Mouse (Mus musculus) embryonic facial prominence, embryonic 11.5 days (tissue): ENCODE measurements around the gene March6. TPM values are rescaled to one million over a fixed set of nuclear protein-coding genes. Genes with fewer than 3 reads are reported as not detected.

Experiments used
- ATAC-seq: fragments of 200-750 bp; cut with Nextera tagmentation; replicated peaks from 2 replicates; pipeline ENCODE4 v1.8.0; 2017; ENCODE audit warnings: low read depth; ENCODE audit not compliant: insufficient number of reproducible peaks, low FRiP score, low TSS enrichment
- DNase-seq: peaks from one replicate; pipeline ENCODE4 v3.0.0-alpha.2; 2015; ENCODE audit warnings: low spot score
- H3K27ac ChIP-seq: fragments of 300-500 bp; sonication (generic); replicated peaks from 2 replicates; pipeline ENCODE4 v1.5.1; 2014; ENCODE audit warnings: mild to moderate bottlenecking, low read depth, low read length, control low read depth
- H3K27me3 ChIP-seq: fragments of 300-500 bp; sonication (generic); 2 replicates; pipeline ENCODE4 v1.6.1; 2014; ENCODE audit warnings: mild to moderate bottlenecking, low read length, moderate library complexity, mixed read lengths; ENCODE audit not compliant: control insufficient read depth, insufficient read depth
- H3K36me3 ChIP-seq: fragments of 300-500 bp; sonication (generic); replicated peaks from 2 replicates; pipeline ENCODE4 v1.6.1; 2014; ENCODE audit warnings: low read depth, mild to moderate bottlenecking, low read length, moderate library complexity, mixed read lengths; ENCODE audit not compliant: control insufficient read depth, insufficient read depth
- H3K4me1 ChIP-seq: fragments of 300-500 bp; sonication (generic); 2 replicates; pipeline ENCODE4 v1.6.1; 2014; ENCODE audit warnings: low read length, mixed read lengths; ENCODE audit not compliant: control insufficient read depth, insufficient read depth
- H3K4me2 ChIP-seq: fragments of 300-500 bp; sonication (generic); 2 replicates; pipeline ENCODE4 v1.6.1; 2014; ENCODE audit warnings: low read depth, mild to moderate bottlenecking, control low read depth, low read length, moderate library complexity
- H3K4me3 ChIP-seq: fragments of 300-500 bp; sonication (generic); 2 replicates; pipeline ENCODE4 v1.5.1; 2014; ENCODE audit warnings: low read depth, low read length, control low read depth
- H3K9ac ChIP-seq: fragments of 300-500 bp; sonication (generic); replicated peaks from 2 replicates; pipeline ENCODE4 v1.6.1; 2014; ENCODE audit warnings: mild to moderate bottlenecking, control low read depth, low read length
- H3K9me3 ChIP-seq: fragments of 300-500 bp; sonication (generic); replicated peaks from 2 replicates; pipeline ENCODE4 v1.6.1; 2016; ENCODE audit warnings: mild to moderate bottlenecking, low read length, inconsistent platforms, mixed read lengths; ENCODE audit not compliant: control insufficient read depth
- WGBS: fragments of 180-500 bp; shearing (Covaris S2); extraction: QIAGEN DNeasy Blood & Tissue Kit; methylation state at CpG from one replicate; pipeline ENCODE4 v1.1.7; 2014; 5-methylcytosine and 5-hydroxymethylcytosine counted together
- polyA plus RNA-seq: library from polyadenylated mRNA; unstranded; fragments of >200 nt; fragmentation: Nextera tagmentation; extraction: Ambion mirVana; gene quantifications from 2 replicates; pipeline ENCODE4 v1.2.1, GENCODE M21; 2014

March6 gene
- polyA plus RNA-seq, 1 experiment from 2014 or later = 40.6 TPM

DNA sequence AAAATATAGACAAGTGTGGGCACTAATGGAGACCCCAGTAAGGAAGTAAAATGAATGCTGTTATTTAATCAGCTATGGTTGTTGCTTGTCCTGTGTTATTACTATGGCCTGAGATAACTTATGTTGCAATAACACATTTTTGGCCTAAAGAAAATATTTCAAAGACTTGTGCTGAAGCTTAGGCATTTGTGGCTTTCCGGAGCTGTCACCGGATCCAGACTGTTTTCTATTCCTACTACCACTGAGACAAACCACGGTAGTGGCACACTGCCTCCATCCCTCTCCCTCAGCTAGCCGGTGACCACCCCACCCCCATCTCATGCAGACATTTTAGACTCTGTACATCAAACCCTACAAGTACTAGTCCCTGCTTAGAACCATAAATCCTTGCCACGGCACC, 62.0 kb downstream of the March6 start:
- Histone ChIP-seq H3K9me3 (no peaks in the 10 kb centered on the region), H3K4me3 (no peak overlapping the region), H3K36me3 (no peaks in the 10 kb centered on the region; the same call in 1 of the 2 replicates), H3K27ac (no peak overlapping the region), H3K9ac (no peak overlapping the region), H3K4me2 (no peak overlapping the region), H3K27me3 (no peaks in the 10 kb centered on the region), H3K4me1 (no peaks in the 10 kb centered on the region)
- WGBS = 98% methylated on average over 5 of the region's 5 CpGs
- ATAC-seq (no peak), DNase-seq (no peak)

DNA sequence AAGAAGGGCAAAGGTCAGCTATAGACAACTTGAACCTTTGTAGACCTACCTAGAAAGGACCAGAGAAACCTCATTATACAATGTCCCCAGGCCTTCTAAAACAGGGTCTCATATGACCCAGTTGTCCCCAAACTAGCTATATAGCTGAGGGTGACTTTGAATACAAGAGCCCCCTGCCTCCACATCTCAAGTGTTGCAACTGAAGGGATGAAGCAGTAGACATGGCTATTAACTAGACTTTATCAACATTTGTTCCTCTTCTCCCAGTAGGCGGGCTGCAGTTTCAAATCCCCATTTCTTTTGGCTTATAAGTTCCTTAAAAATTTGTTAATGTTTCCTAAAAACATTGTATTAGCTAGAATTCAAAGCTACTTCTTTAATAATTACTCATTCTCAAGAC, 64.1 kb downstream of the March6 start:
- H3K9ac ChIP-seq = no peak overlapping the region
- H3K27ac ChIP-seq = no peak overlapping the region
- no peak overlapping the region for H3K4me2 ChIP-seq
- H3K27me3 ChIP-seq = no peaks in the 10 kb centered on the region
- no peaks in the 10 kb centered on the region for H3K9me3 ChIP-seq
- 94% methylated on average over 1 of the region's 1 CpGs for WGBS
- no peaks in the 10 kb centered on the region for H3K4me1 ChIP-seq
- H3K36me3 ChIP-seq = peaks cover 7% of the 10 kb centered on the region
- ATAC-seq = no peak
- no peak for DNase-seq
- no peak overlapping the region for H3K4me3 ChIP-seq

DNA sequence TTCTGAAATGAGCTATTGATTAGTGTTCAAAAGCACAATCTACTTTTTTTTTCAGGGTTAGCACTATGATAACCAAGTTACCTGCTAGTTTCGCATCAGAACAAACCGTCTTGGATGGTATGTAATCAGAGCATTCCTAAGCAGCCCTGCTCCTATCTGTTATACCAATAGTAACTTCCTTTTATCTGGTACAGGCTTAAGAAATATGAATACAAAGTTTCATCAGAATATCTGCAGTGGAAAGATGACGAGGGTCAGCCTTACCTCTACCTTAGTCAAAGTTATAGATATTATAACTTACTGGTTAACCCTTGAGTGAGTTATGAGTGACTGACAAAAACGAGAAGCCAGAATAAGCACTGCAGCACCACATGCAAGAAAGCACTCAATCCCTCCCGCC, 64.6 kb downstream of the March6 start:
- Histone ChIP-seq H3K4me2 (no peak overlapping the region), H3K27me3 (no peaks in the 10 kb centered on the region), H3K4me3 (no peak overlapping the region), H3K36me3 (peaks cover 9% of the 10 kb centered on the region), H3K27ac (no peak overlapping the region), H3K4me1 (no peaks in the 10 kb centered on the region), H3K9me3 (no peaks in the 10 kb centered on the region), H3K9ac (no peak overlapping the region)
- WGBS = 94% methylated on average over 5 of the region's 5 CpGs
- ATAC-seq (no peak), DNase-seq (no peak)

DNA sequence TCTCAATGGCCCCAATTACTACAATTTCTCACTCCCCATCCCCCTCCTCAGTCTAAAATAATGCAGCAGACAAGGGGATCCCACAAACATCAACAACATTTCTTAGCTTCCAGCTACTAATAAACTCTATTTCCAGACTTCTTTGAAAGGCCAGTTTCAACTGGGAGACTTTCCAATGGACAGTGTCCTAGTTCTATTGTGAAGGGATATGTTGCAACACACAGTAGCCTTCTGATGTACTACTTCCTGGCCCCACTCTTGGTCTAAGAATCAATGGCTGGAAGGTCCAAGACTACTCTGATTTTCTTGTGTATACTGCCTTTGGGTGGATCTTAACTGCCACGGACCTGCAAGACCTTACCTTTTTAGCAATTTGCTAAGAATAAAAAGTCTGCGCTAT, 65.0 kb downstream of the March6 start:
- no peak overlapping the region for H3K4me2 ChIP-seq
- no peak overlapping the region for H3K27ac ChIP-seq
- peaks cover 11% of the 10 kb centered on the region for H3K36me3 ChIP-seq
- no peaks in the 10 kb centered on the region for H3K27me3 ChIP-seq
- no peak overlapping the region for H3K9ac ChIP-seq
- DNase-seq (no peak), ATAC-seq (no peak)
- WGBS = 89% methylated on average over 2 of the region's 2 CpGs
- no peaks in the 10 kb centered on the region for H3K9me3 ChIP-seq
- no peak overlapping the region for H3K4me3 ChIP-seq
- no peaks in the 10 kb centered on the region for H3K4me1 ChIP-seq

DNA sequence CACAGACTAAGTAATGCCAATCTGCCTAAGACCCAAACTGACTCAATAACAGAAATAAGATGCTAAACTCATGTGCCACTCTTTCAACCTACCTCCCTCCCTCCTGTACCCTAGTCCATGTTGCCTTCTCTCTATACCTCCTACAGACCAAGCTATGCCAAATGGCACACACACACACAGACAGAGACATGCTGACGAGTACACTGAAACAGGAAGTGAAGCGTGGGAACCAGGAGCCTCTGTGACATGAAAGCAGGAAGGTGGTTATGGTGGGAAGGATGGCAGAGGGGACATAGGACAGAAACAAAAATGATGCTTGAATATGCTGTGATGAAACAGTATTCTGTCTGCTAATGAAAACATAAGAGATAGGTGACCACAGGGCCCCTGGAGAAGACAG, 70.3 kb downstream of the March6 start:
- no peak overlapping the region for H3K9ac ChIP-seq
- peaks cover 11% of the 10 kb centered on the region for H3K36me3 ChIP-seq
- DNase-seq (no peak), ATAC-seq (no peak)
- H3K27ac ChIP-seq = no peak overlapping the region
- H3K9me3 ChIP-seq = no peaks in the 10 kb centered on the region
- no peak overlapping the region for H3K4me3 ChIP-seq
- H3K4me2 ChIP-seq = no peak overlapping the region
- WGBS = 81% methylated on average over 2 of the region's 2 CpGs
- H3K4me1 ChIP-seq = no peaks in the 10 kb centered on the region
- H3K27me3 ChIP-seq = no peaks in the 10 kb centered on the region

DNA sequence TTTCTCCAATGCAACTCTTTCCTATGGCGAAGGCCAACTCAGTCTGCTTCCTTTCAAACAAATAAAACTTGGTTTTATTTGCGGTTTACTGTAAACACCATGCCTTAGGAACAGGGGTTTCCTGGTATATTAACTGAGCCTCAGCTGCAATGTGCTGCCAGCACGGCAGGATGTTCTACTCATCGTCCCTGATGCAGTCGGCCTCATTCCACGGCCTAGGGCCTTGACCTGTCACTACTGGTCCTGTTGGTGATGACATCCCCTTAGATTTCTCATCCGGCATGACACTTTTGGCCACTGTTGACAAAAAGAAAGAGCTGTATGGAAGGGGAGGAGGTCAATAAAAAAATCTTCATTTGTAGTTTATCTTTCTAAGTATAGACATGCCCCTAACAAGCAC, 72.8 kb downstream of the March6 start:
- no peak overlapping the region for H3K4me2 ChIP-seq
- DNase-seq = no peak
- no peak overlapping the region for H3K9ac ChIP-seq
- H3K9me3 ChIP-seq = no peaks in the 10 kb centered on the region
- no peaks in the 10 kb centered on the region for H3K27me3 ChIP-seq
- no peak for ATAC-seq
- 89% methylated on average over 7 of the region's 7 CpGs for WGBS
- H3K4me1 ChIP-seq = no peaks in the 10 kb centered on the region
- H3K27ac ChIP-seq = no peak overlapping the region
- no peak overlapping the region for H3K4me3 ChIP-seq
- peaks cover 8% of the 10 kb centered on the region for H3K36me3 ChIP-seq

DNA sequence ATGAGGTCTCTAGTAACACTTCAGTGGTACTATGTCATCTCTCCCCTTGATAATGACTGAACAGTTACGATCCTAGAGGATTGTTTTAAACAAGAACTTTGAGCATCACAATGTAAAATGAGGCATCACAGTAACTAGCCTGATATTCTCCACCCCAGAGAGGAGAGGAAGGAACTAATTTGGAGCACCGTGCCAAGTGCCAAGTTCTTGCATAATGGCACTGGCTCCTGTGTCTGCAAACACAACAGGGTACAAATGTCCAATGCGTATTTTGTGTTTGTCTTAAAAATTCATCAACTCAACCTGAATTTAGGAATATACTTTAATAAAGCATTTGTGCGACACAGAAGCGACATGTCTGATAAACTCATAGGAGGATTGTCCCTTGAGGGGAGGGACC, 74.5 kb downstream of the March6 start:
- H3K4me2 ChIP-seq = no peak overlapping the region
- peaks cover 3% of the 10 kb centered on the region; the same call in 1 of the 2 replicates for H3K36me3 ChIP-seq
- no peak overlapping the region for H3K27ac ChIP-seq
- ATAC-seq (no peak), DNase-seq (no peak)
- WGBS = 91% methylated on average over 5 of the region's 5 CpGs
- H3K9me3 ChIP-seq = no peaks in the 10 kb centered on the region
- no peaks in the 10 kb centered on the region for H3K4me1 ChIP-seq
- H3K4me3 ChIP-seq = no peak overlapping the region
- H3K9ac ChIP-seq = no peak overlapping the region
- H3K27me3 ChIP-seq = no peaks in the 10 kb centered on the region

DNA sequence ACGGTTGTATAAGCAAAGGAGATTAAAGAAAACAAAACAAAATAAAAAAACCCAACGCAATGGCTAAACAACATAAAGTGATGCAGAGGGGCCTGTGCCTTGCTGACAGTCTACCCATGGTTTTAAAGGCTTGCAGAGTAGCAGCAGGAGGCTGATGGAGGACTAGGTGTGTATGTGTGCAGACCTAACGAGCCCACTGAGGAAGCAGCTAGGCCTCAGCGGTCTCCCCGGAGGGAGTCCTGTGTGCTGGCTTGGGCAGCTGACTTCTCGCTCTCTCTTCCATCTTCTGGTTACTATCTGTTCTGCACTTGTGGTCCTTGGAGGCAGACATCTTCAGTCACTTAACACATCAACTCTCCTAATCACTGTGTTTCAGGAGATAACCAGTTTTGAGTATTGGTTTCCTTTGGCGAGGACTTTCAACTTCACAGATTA, 76.0 kb downstream of the March6 start:
- ATAC-seq (no peak), DNase-seq (no peak)
- H3K4me1 ChIP-seq = no peaks in the 10 kb centered on the region
- no peak overlapping the region for H3K4me3 ChIP-seq
- no peaks in the 10 kb centered on the region; the same call in 1 of the 2 replicates for H3K36me3 ChIP-seq
- H3K27me3 ChIP-seq = no peaks in the 10 kb centered on the region
- no peak overlapping the region for H3K27ac ChIP-seq
- no peak overlapping the region for H3K4me2 ChIP-seq
- H3K9ac ChIP-seq = no peak overlapping the region
- H3K9me3 ChIP-seq = no peaks in the 10 kb centered on the region
- 81% methylated on average over 7 of the region's 7 CpGs for WGBS
